Mouse (Mus musculus) embryonic fibroblast, embryonic 13.5 days (primary cell): Measurements from ENCODE around the gene Hyal3. TPM values are rescaled to one million over a fixed set of nuclear protein-coding genes. Genes with fewer than 3 reads are reported as not detected.

Source experiments
- H3K27ac ChIP-seq: 2 replicates; pipeline ENCODE4 v1.5.1; 2012; ENCODE audit warnings: low read length, control low read depth, inconsistent platforms; ENCODE audit not compliant: insufficient read depth
- H3K4me1 ChIP-seq: 2 replicates; pipeline ENCODE4 v1.6.1; 2011; ENCODE audit warnings: low read length; ENCODE audit not compliant: control insufficient read depth, insufficient read depth
- H3K4me3 ChIP-seq: 2 replicates; pipeline ENCODE4 v1.5.1; 2011; ENCODE audit warnings: mild to moderate bottlenecking, control low read depth, low read length; ENCODE audit not compliant: insufficient read depth
- CTCF ChIP-seq: IDR thresholded peaks from 2 replicates; pipeline ENCODE4 v1.5.1; 2011; ENCODE audit warnings: mild to moderate bottlenecking, control low read depth, low read length, moderate library complexity, borderline replicate concordance; ENCODE audit not compliant: insufficient read depth
- POLR2A ChIP-seq: IDR thresholded peaks from 2 replicates; pipeline ENCODE4 v1.6.1; 2011; ENCODE audit warnings: low read depth, mild to moderate bottlenecking, control low read depth, low read length, moderate library complexity
- polyA plus RNA-seq: library from polyadenylated mRNA; stranded (reverse); fragments of >200 nt; gene quantifications from 2 replicates; pipeline ENCODE4 v1.2.4, GENCODE M21; 2011; ENCODE audit warnings: low read depth; ENCODE audit not compliant: missing spikeins, insufficient read length

Hyal3 gene
- polyA plus RNA-seq, 1 experiment = 0.76 TPM

DNA sequence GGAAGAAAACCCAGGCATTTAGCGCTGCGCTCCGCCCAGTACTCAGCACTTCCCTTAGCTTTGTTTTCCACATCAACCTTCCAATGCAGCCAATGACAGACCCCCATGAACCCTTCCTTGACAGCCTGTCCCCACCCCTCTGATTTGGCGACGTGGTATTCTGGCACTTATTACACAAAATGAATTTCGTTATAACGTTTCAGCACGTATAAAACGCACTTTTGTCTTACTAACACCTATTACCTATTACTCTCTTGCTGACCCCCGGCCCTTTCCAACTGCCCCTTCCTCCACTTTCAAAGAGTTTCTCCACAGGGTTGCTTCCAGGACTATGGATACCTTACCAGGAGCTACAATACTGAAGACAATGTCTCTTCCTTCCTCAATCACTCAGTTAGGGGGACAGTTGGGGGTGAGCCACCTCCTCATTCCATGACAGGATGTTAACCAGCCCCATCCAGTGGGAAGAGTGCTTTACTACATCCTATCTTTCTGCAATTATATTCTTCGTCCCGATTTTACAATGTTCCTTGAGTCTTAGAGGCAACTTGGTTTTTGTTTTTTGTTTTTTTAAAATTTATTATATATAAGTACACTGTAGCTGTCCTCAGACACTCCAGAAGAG lies 32.4 kb downstream of the Hyal3 start:
- Histone ChIP-seq H3K4me3 (no peak overlapping the region), H3K4me1 (peaks cover 2% of the 10 kb centered on the region; the same call in 1 of the 2 replicates), H3K27ac (peak overlapping the region; percentile 67)
- no peak for TF ChIP-seq CTCF
- TF ChIP-seq POLR2A = no peak

GRCm38 (mm10) chr9:107615035-107615434 lies 34.4 kb downstream of the Hyal3 start:
- no peak overlapping the region for H3K27ac ChIP-seq
- TF ChIP-seq POLR2A = no peak
- TF ChIP-seq CTCF = no peak
- no peak overlapping the region for H3K4me3 ChIP-seq
- H3K4me1 ChIP-seq = peaks cover 11% of the 10 kb centered on the region

DNA sequence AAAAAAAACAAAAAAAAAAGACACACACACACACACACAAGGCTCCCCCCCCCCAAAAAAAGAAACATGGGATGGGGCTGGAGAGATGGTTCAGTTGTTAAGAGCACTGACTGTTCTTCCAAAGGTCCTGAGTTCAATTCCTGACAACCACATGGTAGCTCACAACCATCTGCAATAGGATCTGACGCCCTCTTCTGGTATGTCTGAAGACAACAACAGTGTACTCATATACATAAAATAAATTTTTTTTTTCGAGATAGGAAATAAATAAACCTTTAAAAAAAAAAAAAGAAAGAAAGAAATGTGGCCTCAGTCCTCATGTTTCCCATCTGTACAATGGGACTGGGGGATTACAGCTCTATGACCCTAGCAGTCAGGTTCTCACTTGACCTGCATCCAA lies 36.8 kb downstream of the Hyal3 start:
- peaks cover 21% of the 10 kb centered on the region for H3K4me1 ChIP-seq
- TF ChIP-seq POLR2A = no peak
- H3K4me3 ChIP-seq = no peak overlapping the region
- H3K27ac ChIP-seq = no peak overlapping the region

DNA sequence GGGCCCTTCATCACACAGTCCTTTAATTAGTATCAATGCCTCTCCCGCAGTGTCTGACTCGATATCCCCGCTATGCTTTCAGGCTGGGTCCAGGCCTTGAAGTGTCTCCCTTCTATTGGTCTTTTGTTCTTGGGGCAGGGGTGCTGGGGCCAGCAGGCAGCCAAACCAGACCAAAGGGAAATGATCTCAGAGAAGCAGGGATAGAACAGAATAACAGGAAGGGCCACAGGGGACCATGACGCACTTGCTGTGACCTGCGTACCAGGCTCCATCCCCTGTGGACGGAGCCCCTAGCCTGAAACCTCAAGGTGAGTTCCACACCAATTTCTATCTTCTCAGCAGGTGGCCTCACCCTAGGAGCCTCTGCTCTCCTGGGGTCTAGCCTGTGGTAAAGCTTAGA lies 37.5 kb downstream of the Hyal3 start:
- TF ChIP-seq CTCF (no peak), POLR2A (no peak)
- Histone ChIP-seq H3K4me1 (peaks cover 21% of the 10 kb centered on the region), H3K4me3 (no peak overlapping the region), H3K27ac (no peak overlapping the region)

DNA sequence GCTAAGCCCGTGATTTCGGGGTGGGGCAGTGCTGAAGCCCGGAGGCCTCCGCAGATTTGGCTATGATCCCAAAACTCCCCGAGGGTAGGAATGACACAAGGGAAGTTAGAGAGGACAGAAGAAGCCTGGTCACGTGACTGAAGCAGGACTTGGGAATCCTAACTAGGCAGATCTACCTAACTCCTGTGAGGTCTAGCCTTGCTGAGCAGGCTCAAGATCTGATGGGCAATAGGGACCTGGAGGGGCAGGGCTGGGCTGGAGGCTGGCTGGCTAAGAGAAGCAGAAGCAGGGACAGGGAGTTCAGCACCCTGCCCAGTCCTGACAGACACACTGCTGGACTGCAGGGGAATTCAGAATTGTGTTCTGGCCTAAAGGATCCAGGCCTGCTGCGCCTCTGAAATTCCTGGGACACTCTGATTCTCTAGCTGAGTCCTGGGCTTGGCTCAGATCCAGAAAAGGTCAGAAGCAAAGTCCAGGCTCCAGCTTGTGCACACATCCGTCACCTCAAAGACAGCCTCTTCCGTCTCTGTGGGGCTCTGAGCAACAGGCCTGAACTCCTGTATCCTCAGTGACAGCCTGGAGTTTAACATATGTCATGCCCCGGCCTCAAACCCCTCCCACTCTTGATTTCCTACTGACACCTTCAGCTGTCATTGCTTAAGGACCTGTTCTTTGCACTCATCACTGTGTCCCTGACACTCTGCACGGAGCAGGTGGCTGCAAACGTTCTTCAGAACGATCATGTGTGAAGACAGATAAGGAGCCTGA lies 38.3 kb downstream of the Hyal3 start:
- Histone ChIP-seq H3K4me1 (peaks cover 21% of the 10 kb centered on the region), H3K27ac (peak overlapping the region; percentile 28), H3K4me3 (no peak overlapping the region)
- TF ChIP-seq POLR2A (no peak), CTCF (no peak)

DNA sequence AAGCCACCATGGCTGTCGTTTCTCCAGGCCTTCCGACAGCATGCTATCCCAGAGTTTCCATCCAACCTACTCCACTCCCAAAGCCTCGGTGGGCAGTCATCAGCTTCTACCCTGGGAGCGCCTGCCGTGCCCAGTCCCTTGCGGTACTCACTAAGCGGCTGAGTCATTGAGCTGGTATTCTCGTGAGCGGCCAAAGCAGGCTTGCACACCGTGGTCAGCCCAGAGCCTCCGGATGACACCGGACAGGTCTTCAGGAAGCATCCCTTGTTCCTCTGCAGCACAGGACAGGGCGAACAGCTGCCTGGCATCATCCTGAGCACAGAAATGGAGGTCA lies 38.9 kb downstream of the Hyal3 start:
- Histone ChIP-seq H3K4me3 (no peak overlapping the region), H3K4me1 (peaks cover 24% of the 10 kb centered on the region), H3K27ac (peak overlapping the region; percentile 28; the same call in 1 of the 2 replicates)
- TF ChIP-seq POLR2A = no peak
- no peak for TF ChIP-seq CTCF

DNA sequence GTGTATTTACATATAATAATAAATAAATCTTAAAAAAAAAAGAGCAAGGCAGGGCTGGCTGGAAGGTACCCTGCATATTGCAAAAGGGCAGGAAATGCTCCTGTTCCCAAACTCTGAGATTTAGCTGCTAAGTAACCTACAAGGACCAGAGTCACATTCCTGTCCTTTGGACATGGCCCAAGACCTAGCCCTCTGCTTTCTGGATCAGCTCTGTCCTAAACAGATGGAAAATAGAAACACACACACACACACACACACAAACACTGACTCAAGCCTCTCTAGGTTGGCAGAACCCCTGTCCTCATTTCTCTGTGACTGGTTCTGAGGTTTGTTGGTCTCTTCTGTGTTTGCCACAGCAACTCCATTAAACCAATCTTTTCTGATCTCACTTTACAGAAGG lies 40.3 kb downstream of the Hyal3 start:
- Histone ChIP-seq H3K4me1 (peaks cover 28% of the 10 kb centered on the region), H3K27ac (no peak overlapping the region), H3K4me3 (no peak overlapping the region)
- TF ChIP-seq POLR2A (no peak), CTCF (no peak)

- Histone ChIP-seq H3K4me1 (peaks cover 35% of the 10 kb centered on the region), H3K27ac (no peak overlapping the region), H3K4me3 (no peak overlapping the region)
- TF ChIP-seq CTCF = no peak
- TF ChIP-seq POLR2A = no peak
These were observed 43.9 kb downstream of the Hyal3 start for GRCm38 (mm10) chr9:107624539-107624938.

DNA sequence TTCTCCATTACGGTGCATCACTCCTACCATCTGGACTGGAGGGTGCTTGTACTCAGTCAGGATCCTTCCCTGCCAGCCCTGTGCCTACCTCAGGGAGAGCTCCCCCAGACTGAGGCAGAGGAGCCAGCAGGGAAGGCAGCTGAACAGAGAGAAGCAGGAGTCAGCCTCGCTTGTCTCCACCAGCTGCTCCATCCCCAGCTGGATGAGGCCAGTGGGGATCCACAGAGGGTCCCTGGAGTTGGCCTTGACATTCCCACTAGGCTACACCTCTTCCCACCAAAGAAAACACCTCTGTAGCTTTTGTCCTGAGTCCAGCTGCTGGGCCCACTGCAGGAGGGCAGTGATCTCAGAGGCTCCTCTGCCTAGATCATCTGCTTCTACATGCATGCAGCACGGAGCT lies 44.3 kb downstream of the Hyal3 start:
- Histone ChIP-seq H3K4me3 (no peak overlapping the region), H3K27ac (no peak overlapping the region), H3K4me1 (peaks cover 32% of the 10 kb centered on the region)
- TF ChIP-seq CTCF = no peak
- TF ChIP-seq POLR2A = no peak

DNA sequence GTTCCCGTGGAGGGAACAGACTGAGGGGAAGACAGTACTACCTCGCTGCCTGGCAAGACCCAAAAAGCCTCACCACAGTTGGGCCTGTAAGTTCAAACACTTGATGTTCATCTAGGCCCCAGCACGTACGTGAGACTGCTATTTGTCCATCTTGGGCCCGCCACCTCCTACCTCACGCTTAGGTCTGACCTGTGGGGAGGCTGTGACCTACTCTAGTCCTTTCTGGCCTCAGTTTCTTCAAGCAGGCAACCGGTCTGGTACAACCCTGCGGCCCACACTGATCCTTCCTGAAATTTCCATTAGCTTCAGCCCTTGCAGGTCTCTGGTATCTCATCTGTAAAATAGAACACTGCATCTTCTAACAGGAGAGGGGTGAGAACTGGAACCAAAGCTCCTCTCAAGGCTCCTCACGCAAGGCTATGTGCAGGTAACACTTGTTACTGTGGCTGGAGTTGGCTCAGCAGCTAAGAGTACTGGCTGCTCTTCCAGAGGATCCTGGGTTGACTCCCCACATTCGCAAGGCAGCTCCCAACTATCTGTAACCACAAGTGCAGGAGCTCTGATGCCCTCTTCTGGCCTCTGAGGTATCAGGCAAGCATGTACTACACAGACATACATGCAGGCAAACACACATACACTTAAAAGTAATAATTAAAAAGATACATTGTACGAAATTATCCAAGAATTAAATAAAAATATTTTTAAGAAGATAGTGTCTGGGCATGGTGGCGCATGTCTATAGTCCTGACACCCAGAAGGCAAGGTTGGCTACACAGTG lies 44.9 kb downstream of the Hyal3 start:
- TF ChIP-seq POLR2A = no peak
- TF ChIP-seq CTCF = no peak
- Histone ChIP-seq H3K27ac (0 out of 2 replicates have a peak overlapping the region, but pooled peaks have one; percentile 29), H3K4me1 (peaks cover 28% of the 10 kb centered on the region), H3K4me3 (no peak overlapping the region)
